Mouse (Mus musculus) cerebellum, postnatal 14 days (tissue): Measurements from ENCODE around the gene Tmtc1.

Experiments used
- DNase-seq, 2 experiments: peaks; one replicate each; pipeline ENCODE4 v3.0.0; 2021; ENCODE audit warnings: mixed read lengths in 2 of 2

Tmtc1 gene

GRCm38 (mm10) chr6:148234105-148234828 is 209.9 kb downstream of the Tmtc1 start:
- no peak for DNase-seq

DNA sequence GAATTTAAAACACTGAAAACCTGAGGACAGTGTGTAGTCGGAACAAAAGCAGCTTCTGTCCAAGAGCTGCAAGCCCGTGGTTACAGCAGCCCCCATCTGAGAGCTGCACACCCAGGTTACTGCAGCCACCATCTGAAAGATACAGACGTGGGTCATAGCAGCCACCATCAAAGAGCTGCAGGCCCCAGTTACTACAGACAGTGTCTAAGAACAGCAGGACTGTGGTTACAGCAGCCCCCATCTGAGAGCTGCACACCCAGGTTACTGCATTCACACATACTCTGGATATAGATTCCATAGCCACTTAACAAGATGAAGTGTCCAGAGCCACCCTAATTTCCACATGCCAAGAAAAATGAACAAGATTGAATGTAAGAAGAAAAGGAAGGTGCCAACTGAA is 216.6 kb downstream of the Tmtc1 start:
- DNase-seq = no peak

- DNase-seq = no peak
Observed at GRCm38 (mm10) chr6:148222686-148223085, 221.5 kb downstream of the Tmtc1 start.

DNA sequence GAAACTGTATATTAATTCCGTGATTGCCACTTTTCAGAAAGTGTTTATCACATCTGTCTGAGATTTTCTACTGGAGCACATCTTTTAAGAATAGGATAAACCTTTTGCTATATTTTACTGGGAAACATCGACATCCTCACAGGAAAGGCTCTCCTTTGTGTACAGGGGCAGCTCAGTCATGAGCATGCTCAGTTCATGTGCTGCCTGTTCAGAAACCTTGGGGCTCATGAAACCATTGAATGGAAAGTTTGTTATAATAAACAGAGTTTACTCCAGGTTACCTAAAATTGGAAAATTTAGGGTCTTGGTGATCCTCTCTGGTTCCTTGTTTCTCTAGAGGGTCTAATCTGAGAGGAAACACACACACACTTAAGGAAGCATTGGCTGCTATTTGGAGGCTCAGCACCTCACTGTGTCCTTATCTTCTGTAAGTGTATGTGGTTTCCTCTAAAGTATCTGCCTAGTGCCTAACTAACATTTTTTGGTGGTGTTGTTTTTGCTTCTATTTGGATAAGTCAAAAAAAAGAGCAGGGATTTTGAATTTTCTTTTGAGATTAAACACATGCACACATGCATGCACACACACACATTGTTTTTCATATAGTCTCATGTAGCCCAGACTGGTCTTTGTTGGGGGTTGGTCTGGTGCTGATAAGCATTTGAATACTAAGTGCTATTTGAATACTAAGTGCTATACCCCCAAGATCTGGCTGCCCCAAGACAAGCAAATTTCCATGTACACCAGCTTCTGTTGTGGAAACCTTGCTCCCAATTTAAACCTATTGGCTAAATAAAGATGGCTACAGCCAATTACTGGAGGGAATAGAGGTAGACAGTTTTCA is 225.7 kb downstream of the Tmtc1 start:
- no peak for DNase-seq

DNA sequence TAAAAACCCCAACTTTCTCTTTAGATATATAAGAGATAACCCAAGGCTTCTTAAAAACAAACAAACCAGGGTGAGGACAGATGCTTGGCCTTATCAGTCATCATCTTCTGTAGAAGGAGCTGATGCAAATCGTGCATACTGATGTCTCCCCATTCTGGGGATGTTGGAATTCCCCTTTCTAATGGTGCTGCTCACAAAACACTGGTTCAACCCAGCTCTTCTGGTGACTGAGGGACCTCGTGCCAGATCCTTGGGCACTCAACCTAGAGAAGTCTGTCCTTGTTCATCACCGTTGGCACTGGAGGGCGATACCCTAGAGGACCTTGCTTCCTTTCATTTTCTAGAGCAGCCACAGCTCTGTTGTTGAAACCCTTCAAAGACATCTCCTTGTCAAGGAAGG is 227.4 kb downstream of the Tmtc1 start:
- DNase-seq = no peak

DNA sequence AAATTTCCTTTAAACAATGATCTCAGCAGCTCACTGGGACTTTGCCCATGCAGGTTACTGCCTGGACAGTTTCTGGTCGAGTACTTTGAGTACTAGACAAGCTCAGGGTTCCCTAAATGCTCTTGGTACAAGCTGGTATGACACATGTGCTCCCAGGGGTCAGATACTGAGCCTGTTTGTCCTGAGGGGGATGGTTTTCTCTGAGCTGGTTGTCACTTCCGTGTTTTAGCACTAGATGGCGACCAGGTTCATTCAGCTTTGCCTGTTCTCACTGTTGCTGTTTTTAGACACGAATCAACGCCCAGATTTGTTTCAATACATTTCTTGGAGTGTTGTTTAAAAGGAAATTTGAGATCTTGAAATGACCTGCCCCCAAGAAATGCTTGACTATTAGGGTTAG is 229.4 kb downstream of the Tmtc1 start:
- peak; percentile 59 to 70 for DNase-seq

DNA sequence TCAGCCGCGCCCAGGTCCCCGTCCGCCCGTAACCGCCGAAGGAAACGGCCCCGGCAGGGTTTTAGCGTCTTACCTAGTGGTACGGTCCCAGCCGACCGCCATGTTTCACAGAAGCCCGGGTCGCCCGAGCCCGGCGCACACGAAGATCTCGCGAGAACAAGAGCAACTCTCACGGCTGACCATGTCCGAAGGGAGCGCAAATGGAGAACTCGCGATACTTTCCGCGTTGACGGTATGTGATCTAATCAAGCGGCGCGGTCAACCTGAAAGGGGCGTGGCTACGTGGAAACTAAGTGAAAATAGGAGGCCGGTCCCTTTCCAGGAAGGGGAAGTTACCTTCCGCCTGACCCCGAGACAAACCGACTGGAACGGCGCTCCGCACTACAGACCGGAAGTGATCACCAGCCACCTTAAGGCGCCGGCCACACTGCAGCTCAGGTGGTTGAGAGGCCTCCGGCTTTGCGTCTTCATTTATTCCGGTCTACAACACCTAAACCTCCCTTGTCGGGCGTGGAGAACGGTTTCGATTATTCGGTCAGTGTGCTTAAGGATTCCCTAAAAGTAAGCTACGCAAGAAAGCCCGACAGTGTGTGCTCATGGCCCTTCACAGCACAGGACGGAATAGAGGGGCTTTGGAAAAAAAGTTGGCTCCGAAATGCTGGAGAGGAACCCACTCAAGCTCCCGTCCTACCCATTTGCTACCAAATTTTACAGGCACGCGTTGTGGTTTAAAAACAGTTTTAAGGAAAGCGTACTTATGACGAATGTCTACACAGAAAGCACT is 232.1 kb downstream of the Tmtc1 start, which contains the start of gene Ergic2:
TSS of gene Ergic2 (minus strand) at position 478 of the 784 bp plus-strand sequence.
- DNase-seq = peak; percentile 98 to 99

- no peak for DNase-seq
Observed at GRCm38 (mm10) chr6:148211391-148211876, 232.8 kb downstream of the Tmtc1 start.

- no peak for DNase-seq
Observed at GRCm38 (mm10) chr6:148207522-148207921, 236.7 kb downstream of the Tmtc1 start.

DNA sequence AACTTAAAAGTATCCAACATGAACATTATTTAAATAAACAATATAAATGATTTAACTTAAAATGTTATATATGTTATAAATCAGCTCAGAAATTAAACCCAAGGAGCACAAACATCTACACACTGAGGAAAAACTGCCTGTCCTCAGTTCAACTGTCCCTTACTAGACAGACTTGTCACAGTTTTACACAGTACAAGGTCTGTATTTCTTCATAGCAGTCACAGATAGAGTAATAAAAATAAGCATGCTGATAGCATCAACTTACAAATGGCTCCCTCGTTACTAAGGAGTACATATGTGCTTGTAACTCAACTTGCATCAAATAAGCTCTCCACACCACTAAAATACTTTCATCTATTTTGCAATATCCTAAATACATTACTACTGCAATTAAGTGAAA is 239.1 kb downstream of the Tmtc1 start:
- DNase-seq = no peak

DNA sequence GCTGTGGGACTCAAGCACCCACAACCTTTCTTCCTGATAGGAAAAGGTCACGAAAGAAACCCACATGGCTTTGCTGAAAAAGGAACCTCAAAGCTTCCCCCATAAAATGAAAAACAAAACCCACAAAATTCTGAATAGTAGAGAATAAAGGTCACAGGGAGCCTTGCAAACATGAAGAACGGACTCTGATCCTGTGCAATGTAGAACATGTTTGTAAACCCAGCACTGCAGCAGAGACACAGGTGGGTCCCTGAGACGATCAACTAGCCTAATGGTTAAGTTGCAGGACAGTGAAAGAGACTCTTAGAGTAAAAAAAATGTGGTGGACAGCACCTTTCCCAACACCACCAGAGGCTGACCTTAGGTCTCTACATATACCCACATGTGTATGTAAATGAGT is 244.5 kb downstream of the Tmtc1 start:
- no peak for DNase-seq

DNA sequence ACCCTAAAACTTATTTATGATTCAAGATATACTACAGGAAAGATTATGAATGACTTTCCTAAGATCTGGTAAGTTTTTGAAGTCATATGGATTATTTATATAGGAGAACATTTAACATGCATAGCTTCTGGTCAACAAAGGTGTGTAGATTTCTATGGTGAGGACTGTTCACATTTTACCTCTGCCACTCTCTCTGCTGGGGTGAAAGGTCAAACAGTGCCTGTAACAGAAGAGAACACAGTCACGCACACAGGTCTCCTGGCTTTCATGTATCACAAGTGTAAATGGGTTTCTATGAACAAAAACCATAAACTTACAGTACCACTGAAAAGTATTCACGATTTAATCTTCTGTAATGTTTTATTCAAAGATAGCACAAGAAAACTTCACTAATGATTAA is 245.0 kb downstream of the Tmtc1 start:
- no peak for DNase-seq

DNA sequence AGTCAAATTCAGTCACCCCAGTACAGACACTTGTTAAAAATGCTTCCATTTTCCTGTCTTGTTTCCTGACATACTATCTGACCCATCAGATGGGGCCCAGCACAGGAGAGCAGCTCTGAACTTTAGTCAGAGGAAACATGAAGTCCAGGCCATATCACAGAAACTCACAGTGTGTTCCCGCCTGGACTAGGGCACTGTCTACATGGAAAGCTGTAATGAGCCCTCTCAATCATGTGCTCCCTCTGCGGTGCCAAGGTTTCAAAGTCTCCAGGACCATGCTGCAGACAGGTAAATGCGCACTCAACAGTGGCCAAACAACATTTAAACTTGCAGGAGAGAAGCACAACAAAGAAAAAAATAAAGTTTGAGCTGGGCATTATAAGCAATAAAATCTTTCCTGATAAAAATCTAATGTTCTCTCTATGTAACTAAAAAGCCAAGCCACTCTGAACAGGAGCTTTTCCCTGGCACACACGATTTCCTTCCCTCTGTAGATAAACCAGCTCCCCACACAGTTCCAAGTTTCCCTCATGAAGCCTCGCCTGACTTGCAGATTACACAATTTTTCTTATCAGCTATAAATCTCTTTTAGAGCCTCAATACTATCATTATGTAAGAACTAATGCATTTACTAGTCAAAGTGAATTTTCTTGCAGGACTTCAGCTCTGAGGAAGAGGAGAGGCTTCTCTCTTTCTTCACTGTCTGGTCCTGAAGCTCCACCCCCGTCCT is 250.1 kb downstream of the Tmtc1 start:
- DNase-seq = no peak

DNA sequence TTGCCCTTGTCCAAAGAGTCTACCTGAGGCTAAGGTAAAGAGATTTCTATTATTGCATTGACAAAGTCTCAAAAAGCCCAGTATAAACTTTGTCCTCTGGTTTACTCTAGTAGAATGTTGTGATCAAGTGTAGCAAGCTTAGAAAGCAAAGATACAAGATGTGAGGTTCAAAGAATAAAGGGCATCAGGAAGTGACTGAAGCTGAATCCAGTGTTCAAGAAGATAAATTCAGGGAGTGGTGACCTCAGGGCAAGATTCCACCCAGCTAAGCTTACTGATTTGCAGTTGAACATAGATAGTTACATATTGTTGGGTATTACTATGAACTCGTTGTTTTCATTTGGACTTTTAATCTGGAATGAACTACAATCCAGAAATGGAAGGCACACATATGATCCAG is 258.5 kb downstream of the Tmtc1 start:
- no peak for DNase-seq
